Mouse (Mus musculus): ENCODE results near the gene Disc1. TPM values are rescaled to one million over a fixed set of nuclear protein-coding genes. Genes with fewer than 3 reads are reported as not detected.

Disc1 gene
- 0.28 and 0.32 TPM in 2 replicates for polyA plus RNA-seq (2012; rRNA removed)

GRCm38 (mm10) chr8:125053505-125054435 is at the start of gene Disc1:
Disc1 (plus strand) TSS chr8:125054195.
- 2% methylated on average over 65 of the region's 65 CpGs for whole genome bisulfite sequencing
- Histone ChIP-seq H3K36me3 (ENCODE audit: control insufficient read depth, insufficient read depth, low read length) (no peaks in the 10 kb centered on the region), H3K27me3 (ENCODE audit: control insufficient read depth, insufficient read depth, low read length) (peaks cover 8% of the 10 kb centered on the region), H3K4me3 (ENCODE audit: low read depth, low read length) (peak within 1 kb of the TSS; percentile 67), H3K4me1 (ENCODE audit: control insufficient read depth, insufficient read depth, insufficient read length, low read length) (no peaks in the 10 kb centered on the region), H3K27ac (ENCODE audit: insufficient read depth, low read depth, low read length) (peak within 1 kb of the TSS; percentile 9; the same call in 1 of the 2 replicates)
- no peak for TF ChIP-seq POLR2A (IDR thresholded peaks at IDR 0.05; ENCODE audit: low read depth, low read length)
- no peak for TF ChIP-seq CTCF (IDR thresholded peaks at IDR 0.05; ENCODE audit: extremely low read depth, insufficient read length, insufficient replicate concordance, low read depth, low read length)

- peak within 1 kb of the TSS; percentile 18; the same call in 1 of the 2 replicates for H3K27ac ChIP-seq (ENCODE audit: insufficient read depth, low read depth, low read length)
- H3K36me3 ChIP-seq (ENCODE audit: control insufficient read depth, insufficient read depth, low read length): peaks cover 17% of the 10 kb centered on the region
- H3K27me3 ChIP-seq (ENCODE audit: control insufficient read depth, insufficient read depth, low read length): no peaks in the 10 kb centered on the region
- WGBS: 1% methylated on average over 84 of the region's 84 CpGs
- TF ChIP-seq POLR2A (IDR thresholded peaks at IDR 0.05; ENCODE audit: low read depth, low read length) (no peak), CTCF (IDR thresholded peaks at IDR 0.05; ENCODE audit: extremely low read depth, insufficient read length, insufficient replicate concordance, low read depth, low read length) (no peak)
- H3K4me1 ChIP-seq (ENCODE audit: control insufficient read depth, insufficient read depth, insufficient read length, low read length): peaks cover 11% of the 10 kb centered on the region; the same call in 1 of the 2 replicates
- H3K4me3 ChIP-seq (ENCODE audit: low read depth, low read length): peak within 1 kb of the TSS; percentile 87
These were observed 41.0 kb upstream of the Disc1 start, which contains the start of gene Tsnax for GRCm38 (mm10) chr8:125012695-125013627. Tsnax (plus strand) TSS chr8:125012997.

GRCm38 (mm10) chr8:125024085-125024484 is 29.9 kb upstream of the Disc1 start:
- Histone ChIP-seq H3K36me3 (ENCODE audit: control insufficient read depth, insufficient read depth, low read length) (peaks cover 42% of the 10 kb centered on the region), H3K4me3 (ENCODE audit: low read depth, low read length) (no peak overlapping the region), H3K27ac (ENCODE audit: insufficient read depth, low read depth, low read length) (no peak overlapping the region), H3K27me3 (ENCODE audit: control insufficient read depth, insufficient read depth, low read length) (no peaks in the 10 kb centered on the region), H3K4me1 (ENCODE audit: control insufficient read depth, insufficient read depth, insufficient read length, low read length) (no peaks in the 10 kb centered on the region)
- TF ChIP-seq POLR2A (IDR thresholded peaks at IDR 0.05; ENCODE audit: low read depth, low read length): no peak
- TF ChIP-seq CTCF (IDR thresholded peaks at IDR 0.05; ENCODE audit: extremely low read depth, insufficient read length, insufficient replicate concordance, low read depth, low read length): no peak
- WGBS: 70% methylated on average over 8 of the region's 8 CpGs

GRCm38 (mm10) chr8:125027211-125027610 is 26.8 kb upstream of the Disc1 start:
- no peak for TF ChIP-seq POLR2A (IDR thresholded peaks at IDR 0.05; ENCODE audit: low read depth, low read length)
- no peak for TF ChIP-seq CTCF (IDR thresholded peaks at IDR 0.05; ENCODE audit: extremely low read depth, insufficient read length, insufficient replicate concordance, low read depth, low read length)
- peaks cover 55% of the 10 kb centered on the region for H3K36me3 ChIP-seq (ENCODE audit: control insufficient read depth, insufficient read depth, low read length)
- H3K27me3 ChIP-seq (ENCODE audit: control insufficient read depth, insufficient read depth, low read length): no peaks in the 10 kb centered on the region
- peaks cover 9% of the 10 kb centered on the region for H3K4me1 ChIP-seq (ENCODE audit: control insufficient read depth, insufficient read depth, insufficient read length, low read length)
- WGBS: 42% methylated on average over 3 of the region's 3 CpGs
- H3K27ac ChIP-seq (ENCODE audit: insufficient read depth, low read depth, low read length): no peak overlapping the region
- H3K4me3 ChIP-seq (ENCODE audit: low read depth, low read length): no peak overlapping the region

- WGBS: 93% methylated on average over 5 of the region's 5 CpGs
- H3K4me1 ChIP-seq (ENCODE audit: control insufficient read depth, insufficient read depth, insufficient read length, low read length): peaks cover 13% of the 10 kb centered on the region
- no peak for TF ChIP-seq CTCF (IDR thresholded peaks at IDR 0.05; ENCODE audit: extremely low read depth, insufficient read length, insufficient replicate concordance, low read depth, low read length)
- no peak for TF ChIP-seq POLR2A (IDR thresholded peaks at IDR 0.05; ENCODE audit: low read depth, low read length)
- H3K4me3 ChIP-seq (ENCODE audit: low read depth, low read length): no peak overlapping the region
- H3K27me3 ChIP-seq (ENCODE audit: control insufficient read depth, insufficient read depth, low read length): no peaks in the 10 kb centered on the region
- H3K36me3 ChIP-seq (ENCODE audit: control insufficient read depth, insufficient read depth, low read length): peaks cover 63% of the 10 kb centered on the region
- H3K27ac ChIP-seq (ENCODE audit: insufficient read depth, low read depth, low read length): no peak overlapping the region
These were observed 25.2 kb upstream of the Disc1 start for GRCm38 (mm10) chr8:125028841-125029240.

- Histone ChIP-seq H3K27me3 (ENCODE audit: control insufficient read depth, insufficient read depth, low read length) (no peaks in the 10 kb centered on the region), H3K27ac (ENCODE audit: insufficient read depth, low read depth, low read length) (peak overlapping the region; percentile 73), H3K4me3 (ENCODE audit: low read depth, low read length) (no peak overlapping the region), H3K4me1 (ENCODE audit: control insufficient read depth, insufficient read depth, insufficient read length, low read length) (peaks cover 17% of the 10 kb centered on the region), H3K36me3 (ENCODE audit: control insufficient read depth, insufficient read depth, low read length) (peaks cover 47% of the 10 kb centered on the region)
- TF ChIP-seq POLR2A (IDR thresholded peaks at IDR 0.05; ENCODE audit: low read depth, low read length) (no peak), CTCF (IDR thresholded peaks at IDR 0.05; ENCODE audit: extremely low read depth, insufficient read length, insufficient replicate concordance, low read depth, low read length) (no peak)
- 27% methylated on average over 5 of the region's 5 CpGs for WGBS
These were observed 22.7 kb upstream of the Disc1 start for GRCm38 (mm10) chr8:125031276-125031675.

Data from small intestine, adult 2 months (tissue).